Mouse (Mus musculus) testis, adult 2 months (tissue): ENCODE data around the gene Gosr2.

Experiments
- CTCF ChIP-seq: fragments of 200-500 bp; IDR thresholded peaks from 2 replicates; pipeline ENCODE4 v1.5.1; 2012; ENCODE audit warnings: low read depth, mild to moderate bottlenecking, inconsistent platforms, low read length, moderate library complexity; ENCODE audit not compliant: control insufficient read depth, insufficient read depth, insufficient replicate concordance
- POLR2A ChIP-seq: fragments of 200-500 bp; IDR thresholded peaks from 2 replicates; pipeline ENCODE4 v1.6.1; 2012; ENCODE audit warnings: low read depth, mild to moderate bottlenecking, inconsistent platforms, low read length, moderate library complexity; ENCODE audit not compliant: control insufficient read depth

GRCm38 (mm10) chr11:103722040-103722481 lies 24.4 kb upstream of the Gosr2 start:
- no peak for TF ChIP-seq CTCF
- no peak for TF ChIP-seq POLR2A
